Mouse (Mus musculus) kidney, adult 11 months (tissue): ENCODE measurements at regions not wholly inside any gene's neighbourhood (a gene's known extent, or its start where the extent isn't known, plus 50 kb on each side); places are given as distances from the start of the nearest gene placed in this dataset.
A peak's percentile ranks its signal among the peaks of the same experiment; 100 is the strongest.

ENCODE experiments used
- DNase-seq: peaks from one replicate; pipeline ENCODE4 v3.0.0; 2022

GRCm38 (mm10) chr3:36743399-36743798 lies 53.4 kb upstream of the Trpc3 start:
- no peak for DNase-seq

DNA sequence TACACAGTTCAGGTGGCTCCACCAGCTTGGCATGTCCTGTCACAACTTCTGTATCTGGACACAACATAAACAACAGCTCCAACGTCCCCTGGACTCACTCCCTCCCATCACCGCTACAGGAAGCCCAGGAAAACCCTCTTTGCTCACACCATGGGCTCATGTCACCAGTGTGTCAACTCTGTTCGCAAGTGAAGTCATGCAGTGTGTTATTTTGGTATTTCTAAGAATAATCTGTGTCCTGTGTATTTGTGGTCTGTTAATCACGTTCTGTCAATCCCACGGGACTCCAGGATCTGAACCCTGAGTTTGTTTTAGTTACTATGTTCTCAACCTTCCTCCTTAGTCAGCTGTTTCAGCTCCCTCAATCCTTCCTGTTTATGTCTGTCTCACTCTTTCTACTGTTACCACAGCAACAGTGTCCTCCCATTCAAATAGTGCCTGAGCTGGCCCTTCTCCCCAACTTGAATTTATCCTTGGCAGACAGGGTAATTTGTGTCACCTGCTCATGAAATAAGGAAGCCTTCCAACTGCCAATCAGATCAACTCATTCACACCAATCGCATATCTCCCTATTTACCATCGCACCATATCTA lies 64.5 kb upstream of the Trpc3 start:
- DNase-seq: peak; percentile 8

- DNase-seq: no peak
Observed at GRCm38 (mm10) chr3:36762065-36762653, 72.2 kb upstream of the Trpc3 start.

GRCm38 (mm10) chr3:36762847-36763246 lies 72.9 kb upstream of the Trpc3 start:
- DNase-seq: peak; percentile 24

DNA sequence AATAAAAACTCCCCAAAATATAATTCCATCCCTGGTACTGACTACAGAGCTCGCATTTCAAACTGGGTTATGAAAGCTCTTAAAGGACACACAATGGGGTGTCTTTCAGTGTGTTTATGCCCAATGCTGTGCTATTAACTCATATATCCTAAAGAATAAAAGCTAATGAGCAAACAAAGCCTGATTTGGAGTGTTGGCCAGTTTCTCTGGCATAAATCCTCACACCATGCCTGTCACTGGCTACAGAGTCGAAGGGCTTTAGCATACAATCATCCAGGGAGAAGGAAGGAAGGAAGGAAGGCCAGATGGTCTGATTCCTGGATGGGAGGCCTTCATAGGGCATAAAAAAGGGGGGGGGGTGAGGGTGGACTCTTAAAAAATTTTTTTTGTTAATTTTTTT lies 74.8 kb upstream of the Trpc3 start:
- no peak for DNase-seq

DNA sequence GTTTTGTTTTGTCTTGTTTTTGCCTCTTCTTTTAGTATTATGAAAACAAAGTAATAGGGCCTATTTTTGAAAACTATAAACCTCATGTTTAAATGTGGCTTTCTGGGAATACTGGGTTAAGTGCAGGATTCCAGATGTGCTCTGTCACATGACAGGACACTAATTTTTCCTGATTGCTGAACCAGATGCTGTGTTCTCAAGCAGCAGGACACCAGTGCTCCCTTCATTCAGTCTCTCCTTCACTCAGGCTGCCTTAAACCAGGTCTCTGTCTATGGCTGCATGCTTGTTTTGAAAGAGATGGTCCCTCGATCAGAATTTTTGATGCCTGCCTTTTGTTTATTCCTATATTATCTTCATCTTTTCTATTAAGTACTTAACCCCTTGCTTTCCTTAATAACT lies 80.1 kb upstream of the Trpc3 start:
- DNase-seq: no peak

- DNase-seq: no peak
Observed at GRCm38 (mm10) chr3:36771011-36771410, 81.0 kb upstream of the Trpc3 start.

DNA sequence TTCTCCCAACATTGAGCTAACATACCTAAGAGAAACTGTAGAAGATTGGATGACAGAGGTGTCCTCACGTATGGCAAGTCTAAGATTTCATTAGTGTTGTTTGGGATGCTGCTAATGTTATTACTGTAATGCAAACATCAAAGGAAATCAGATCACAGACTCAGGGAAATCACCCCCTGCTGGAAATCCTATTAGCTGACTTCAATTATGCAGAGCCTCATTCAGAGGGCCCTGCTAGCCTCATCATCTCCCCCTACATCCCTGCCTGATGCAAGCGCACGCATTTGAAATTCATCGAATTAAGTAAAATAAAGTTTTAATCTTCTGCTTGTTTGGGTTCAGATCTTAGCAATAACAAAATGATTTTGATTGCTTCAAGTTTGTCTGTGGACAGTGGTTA lies 84.1 kb upstream of the Trpc3 start:
- DNase-seq: no peak

DNA sequence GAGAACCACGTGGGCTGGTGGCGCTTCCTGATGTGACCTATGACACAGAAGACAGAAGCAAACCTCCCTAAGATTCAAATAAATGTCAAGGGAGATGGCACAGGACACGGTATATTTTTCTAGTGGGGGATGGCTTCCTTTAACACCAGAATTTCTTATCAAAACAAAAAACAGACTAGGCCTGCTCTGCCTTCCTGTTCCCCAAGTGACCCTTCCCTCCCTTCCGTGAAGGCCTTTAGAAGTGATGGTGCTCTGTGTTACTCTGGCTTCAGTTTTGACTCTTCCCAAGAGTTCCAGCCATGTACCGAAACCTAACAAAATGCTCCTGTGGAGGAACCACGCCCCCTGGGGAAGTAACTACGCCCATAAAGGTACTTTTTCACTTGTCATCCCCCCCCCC lies 84.5 kb upstream of the 4932438A13Rik start:
- peak; percentile 20 for DNase-seq

DNA sequence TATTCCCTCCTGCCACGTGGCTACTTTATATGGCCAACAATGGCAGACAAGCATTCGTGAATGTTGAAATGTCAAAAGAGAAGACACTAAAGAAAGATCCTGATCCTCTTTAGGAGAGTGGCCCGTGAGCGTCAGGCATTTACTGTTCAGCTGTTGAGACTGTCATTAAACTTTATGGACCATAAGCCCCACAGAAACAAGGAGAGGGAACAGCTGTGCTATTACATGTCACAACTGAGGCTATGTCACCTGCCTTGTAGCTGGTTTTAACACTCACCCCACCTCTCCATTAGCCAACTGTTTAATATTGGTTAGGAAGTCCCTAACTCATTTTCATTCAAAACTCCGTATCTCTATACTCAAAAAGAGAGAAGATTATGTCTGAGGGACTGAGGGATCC lies 76.3 kb upstream of the 4932438A13Rik start:
- no peak for DNase-seq

GRCm38 (mm10) chr3:36790245-36790644 lies 72.7 kb upstream of the 4932438A13Rik start:
- DNase-seq: no peak

DNA sequence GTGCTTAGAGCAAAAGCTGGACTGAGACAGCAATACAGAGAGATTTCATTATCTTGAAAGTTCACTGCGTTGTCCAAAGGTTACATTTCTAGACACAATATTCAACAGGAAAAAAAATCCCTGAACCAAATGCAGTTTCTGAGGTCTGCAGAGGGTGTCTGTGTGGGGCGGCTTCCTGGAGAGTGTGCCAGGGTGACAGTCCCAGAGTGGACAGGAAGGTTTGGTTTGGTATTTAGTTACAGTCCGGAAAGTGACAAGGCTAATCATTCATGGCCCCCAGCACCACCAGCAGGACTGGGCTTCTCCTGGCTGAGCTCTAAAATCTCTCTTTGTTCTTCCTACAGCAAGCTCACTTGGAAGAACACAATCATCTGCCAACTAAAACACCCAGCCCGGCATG lies 65.9 kb upstream of the 4932438A13Rik start:
- DNase-seq: peak; percentile 30

- DNase-seq: no peak
Observed at GRCm38 (mm10) chr3:36798160-36798823, 64.6 kb upstream of the 4932438A13Rik start.

DNA sequence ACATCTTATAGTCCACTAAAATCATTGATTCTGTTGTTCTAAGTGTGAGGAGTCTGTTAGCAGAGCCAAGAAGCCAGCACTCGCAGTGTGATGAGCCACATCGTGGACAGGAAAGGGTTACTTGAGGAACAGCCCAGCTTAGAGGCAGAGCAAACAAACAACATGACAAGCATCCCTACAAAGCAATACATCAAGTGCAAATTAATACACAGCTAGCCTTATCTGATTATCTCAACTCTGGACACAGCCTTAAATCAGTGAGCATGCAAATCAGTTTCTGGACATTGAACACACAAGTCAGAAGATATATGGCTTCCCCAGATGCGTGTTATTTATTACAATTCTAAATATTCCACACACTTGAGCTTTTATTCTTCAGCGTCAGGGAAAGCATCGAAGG lies 52.4 kb upstream of the 4932438A13Rik start:
- no peak for DNase-seq
